Mouse (Mus musculus): ENCODE data around the gene D17Wsu92e.

DNA sequence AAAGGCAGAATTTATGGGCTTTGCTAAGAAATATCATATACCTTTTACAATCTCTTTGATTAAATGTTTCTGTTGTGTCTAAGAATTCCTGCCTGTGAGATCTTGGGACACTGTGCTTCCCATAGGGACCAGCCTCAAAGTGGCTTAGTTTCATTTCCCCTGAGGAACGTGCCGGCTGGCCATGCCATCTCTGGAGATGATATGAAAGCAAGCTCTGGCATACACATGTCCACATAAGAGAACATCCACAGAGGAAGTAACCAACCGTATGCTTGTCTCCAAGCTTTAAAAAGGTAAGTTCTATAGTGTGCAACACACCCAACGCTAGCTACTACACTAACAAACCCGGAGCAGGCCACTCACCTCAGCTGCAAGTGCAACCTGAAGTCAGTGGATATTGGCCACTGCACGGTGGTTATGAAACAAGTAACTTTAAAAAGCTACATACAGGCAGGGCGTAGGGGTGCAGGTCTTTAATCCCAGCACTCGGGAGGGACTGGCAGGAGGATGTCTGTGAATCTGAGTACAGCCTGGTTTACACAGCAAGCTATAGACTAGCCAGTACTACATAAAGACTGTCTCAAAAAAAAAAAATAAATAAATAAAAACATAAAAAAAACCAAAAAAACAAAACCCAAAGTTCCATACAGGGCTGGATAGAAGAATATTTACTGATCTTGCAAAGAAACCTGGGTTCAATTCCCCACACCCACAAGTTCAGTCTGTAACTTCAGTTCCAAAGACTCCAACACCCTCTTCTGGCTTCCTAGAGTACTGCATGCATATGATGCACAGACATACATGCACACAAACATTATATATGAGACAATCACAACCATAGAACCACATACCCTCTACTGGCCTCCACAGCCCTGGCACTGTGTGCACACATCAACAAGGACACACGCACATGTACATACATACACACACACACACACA is 19.5 kb downstream of the D17Wsu92e start:
- TF ChIP-seq CTCF (IDR thresholded peaks at IDR 0.05; ENCODE audit: control insufficient read depth, insufficient read depth, insufficient read length): no peak
- no peak for TF ChIP-seq MAX (IDR thresholded peaks at IDR 0.05)
- TF ChIP-seq MYOD1 (IDR thresholded peaks at IDR 0.05; ENCODE audit: control insufficient read depth, insufficient read length, low read depth): no peak
- no peak for TF ChIP-seq CEBPB (IDR thresholded peaks at IDR 0.05; ENCODE audit: low read depth)
- TF ChIP-seq USF1 (IDR thresholded peaks at IDR 0.05; ENCODE audit: low read depth): no peak
- no peak for TF ChIP-seq FOSL1 (IDR thresholded peaks at IDR 0.05; ENCODE audit: insufficient read depth, low read length, poor library complexity, severe bottlenecking)
- no peak for TF ChIP-seq MYOG (IDR thresholded peaks at IDR 0.05; ENCODE audit: control insufficient read depth, extremely low read depth, insufficient read length)

Measured in C2C12 (cell line).